Mouse (Mus musculus) myocyte (in vitro differentiated cells): ENCODE measurements at regions not wholly inside any gene's neighbourhood (a gene's known extent, or its start where the extent isn't known, plus 50 kb on each side); places are given as distances from the start of the nearest gene placed in this dataset.

Source experiments
- H3K27me3 ChIP-seq: one replicate; pipeline ENCODE4 v1.6.1; 2011; ENCODE audit not compliant: control insufficient read depth, insufficient read depth, insufficient read length
- H3K36me3 ChIP-seq: one replicate; pipeline ENCODE4 v1.6.1; 2011; ENCODE audit not compliant: control insufficient read depth, insufficient read depth
- H3K4me2 ChIP-seq: one replicate; pipeline ENCODE4 v1.6.1; 2011; ENCODE audit warnings: low read depth, control low read depth
- H3K4me3 ChIP-seq: one replicate; pipeline ENCODE4 v1.5.1; 2011; ENCODE audit warnings: mild to moderate bottlenecking, control low read depth, moderate library complexity
- H3K79me2 ChIP-seq: one replicate; pipeline ENCODE4 v1.6.1; 2011; ENCODE audit not compliant: control insufficient read depth, insufficient read depth
- H3ac ChIP-seq: one replicate; pipeline ENCODE4 v1.6.1; 2011; ENCODE audit not compliant: control insufficient read depth, insufficient read length
- CEBPB ChIP-seq: IDR thresholded peaks from 2 replicates; pipeline ENCODE4 v1.6.1; 2011; ENCODE audit warnings: mild to moderate bottlenecking, moderate library complexity; ENCODE audit not compliant: poor library complexity, insufficient read depth, severe bottlenecking
- E2F4 ChIP-seq: IDR thresholded peaks from one replicate; pipeline ENCODE4 v1.6.1; 2011; ENCODE audit warnings: mild to moderate bottlenecking, control low read depth, moderate library complexity; ENCODE audit not compliant: insufficient read depth
- MAX ChIP-seq: IDR thresholded peaks from one replicate; pipeline ENCODE4 v1.6.1; 2011; ENCODE audit warnings: low read depth, mild to moderate bottlenecking, control low read depth
- MYOD1 ChIP-seq, 3 experiments: IDR thresholded peaks; one replicate each; pipeline ENCODE4 v1.6.1; 2011; ENCODE audit warnings: control low read depth in 2 of 3, low read depth in 2 of 3, mild to moderate bottlenecking in 2 of 3, moderate library complexity in 1 of 3; ENCODE audit not compliant: insufficient read length in 2 of 3, control insufficient read depth in 1 of 3
- MYOG ChIP-seq, 3 experiments: IDR thresholded peaks; one replicate each; pipeline ENCODE4 v1.6.1; 2011; ENCODE audit warnings: control low read depth in 2 of 3, low read depth in 2 of 3, mild to moderate bottlenecking in 2 of 3; ENCODE audit not compliant: insufficient read length in 2 of 3, control insufficient read depth in 1 of 3, insufficient read depth in 1 of 3
- POLR2A ChIP-seq: IDR thresholded peaks from one replicate; pipeline ENCODE4 v1.6.1; 2011; ENCODE audit warnings: low read depth, mild to moderate bottlenecking, control low read depth, moderate library complexity; ENCODE audit not compliant: insufficient read length
- POLR2AphosphoS2 ChIP-seq: IDR thresholded peaks from one replicate; pipeline ENCODE4 v1.6.1; 2011; ENCODE audit warnings: low read depth, control low read depth; ENCODE audit not compliant: insufficient read length
- REST ChIP-seq: IDR thresholded peaks from one replicate; pipeline ENCODE4 v1.6.1; 2011; ENCODE audit warnings: mild to moderate bottlenecking, control low read depth, moderate library complexity; ENCODE audit not compliant: insufficient read depth, insufficient read length
- SRF ChIP-seq: IDR thresholded peaks from one replicate; pipeline ENCODE4 v1.6.1; 2011; ENCODE audit warnings: low read depth; ENCODE audit not compliant: control insufficient read depth, insufficient read length
- TCF12 ChIP-seq: IDR thresholded peaks from one replicate; pipeline ENCODE4 v1.6.1; 2011; ENCODE audit warnings: mild to moderate bottlenecking, control low read depth; ENCODE audit not compliant: poor library complexity, insufficient read depth, severe bottlenecking
- TCF3 ChIP-seq: IDR thresholded peaks from one replicate; pipeline ENCODE4 v1.6.1; 2011; ENCODE audit warnings: low read depth, control low read depth; ENCODE audit not compliant: insufficient read length
- USF1 ChIP-seq: IDR thresholded peaks from one replicate; pipeline ENCODE4 v1.6.1; 2011; ENCODE audit warnings: low read depth, mild to moderate bottlenecking, control low read depth, moderate library complexity

DNA sequence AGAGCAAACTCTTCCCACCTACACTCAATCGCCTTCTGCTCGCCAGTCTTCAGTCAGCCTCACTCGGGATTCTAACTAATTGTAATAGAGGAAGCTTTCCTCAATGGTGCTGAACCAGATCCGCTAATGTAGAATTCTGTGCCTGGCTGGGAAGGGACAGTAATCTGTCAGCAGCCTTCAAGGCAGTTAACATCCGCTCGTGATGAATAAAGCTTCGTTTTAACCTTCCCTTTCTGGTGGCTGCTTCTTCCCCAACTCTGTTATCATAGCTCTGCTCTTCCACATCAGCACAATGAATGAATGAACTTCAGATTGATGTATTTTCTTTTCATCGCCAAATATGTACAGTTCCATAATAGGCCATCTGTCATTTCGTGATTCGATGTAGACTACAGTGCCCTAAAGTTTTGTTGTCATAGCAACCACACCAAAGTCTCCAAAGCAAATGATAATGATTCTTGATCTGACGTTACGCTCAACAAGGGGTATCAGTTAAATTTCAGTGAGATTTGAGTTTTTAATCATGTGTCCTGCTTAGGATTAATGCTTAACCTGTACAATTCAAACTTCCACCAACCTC, 259.0 kb downstream of the Car8 start:
- no peak for TF ChIP-seq POLR2AphosphoS2
- TF ChIP-seq TCF12 = no peak
- TF ChIP-seq MAX = no peak
- no peak for TF ChIP-seq SRF
- no peak for TF ChIP-seq MYOD1 (IDR thresholded peaks at IDR 0.05; ENCODE audit: control insufficient read depth in 1 of 3, insufficient read length in 2 of 3, low read depth in 2 of 3)
- TF ChIP-seq CEBPB = no peak
- Histone ChIP-seq H3K27me3 (no peaks in the 10 kb centered on the region), H3K79me2 (no peaks in the 10 kb centered on the region), H3ac (no peak overlapping the region), H3K36me3 (no peaks in the 10 kb centered on the region), H3K4me3 (no peak overlapping the region), H3K4me2 (no peak overlapping the region)

DNA sequence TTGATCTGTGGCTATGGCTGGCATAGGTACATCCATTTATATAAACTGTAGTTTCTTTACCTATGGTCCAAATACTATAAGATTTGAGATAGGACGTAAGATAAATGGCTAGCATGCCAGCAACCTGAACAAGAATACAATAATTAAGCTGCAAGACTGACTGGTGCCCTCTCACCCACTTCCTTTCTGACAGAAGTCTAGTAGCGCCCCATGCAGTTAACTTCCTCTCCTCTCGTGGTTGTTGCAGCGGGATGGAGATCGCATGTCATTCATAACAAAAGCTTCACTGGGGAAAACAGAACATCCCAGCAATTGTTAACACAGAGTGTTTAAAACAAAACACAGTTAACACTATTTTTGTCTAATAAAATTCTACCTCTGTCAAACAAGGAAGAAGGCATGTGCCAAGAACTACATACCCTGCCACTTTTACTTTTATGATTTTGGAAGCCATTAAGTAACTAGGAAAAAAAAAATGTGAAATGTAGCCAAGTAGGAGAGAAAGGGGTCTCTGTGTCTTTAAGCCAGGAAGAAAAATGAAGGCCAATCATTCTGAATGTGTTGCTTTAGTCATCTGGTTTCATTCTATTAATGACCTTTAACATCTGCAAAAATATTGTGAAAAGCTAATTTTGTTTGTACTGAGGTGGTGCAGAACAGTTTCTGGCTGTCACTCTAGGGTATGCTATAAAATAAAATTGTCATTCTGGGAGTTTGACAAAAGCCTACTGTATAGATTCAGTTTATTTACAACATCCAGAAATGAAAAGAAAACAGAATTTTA, 261.0 kb downstream of the Car8 start:
- Histone ChIP-seq H3K36me3 (no peaks in the 10 kb centered on the region), H3K4me3 (no peak overlapping the region), H3K79me2 (no peaks in the 10 kb centered on the region), H3K4me2 (no peak overlapping the region), H3K27me3 (no peaks in the 10 kb centered on the region), H3ac (no peak overlapping the region)
- TF ChIP-seq MAX (no peak), CEBPB (no peak), MYOD1 (IDR thresholded peaks at IDR 0.05; ENCODE audit: control insufficient read depth in 1 of 3, insufficient read length in 2 of 3, low read depth in 2 of 3) (no peak), USF1 (no peak), POLR2A (no peak), TCF12 (no peak), MYOG (IDR thresholded peaks at IDR 0.05; ENCODE audit: control insufficient read depth in 1 of 3, insufficient read depth in 1 of 3, insufficient read length in 2 of 3, low read depth in 2 of 3) (no peak), POLR2AphosphoS2 (no peak), REST (no peak)

DNA sequence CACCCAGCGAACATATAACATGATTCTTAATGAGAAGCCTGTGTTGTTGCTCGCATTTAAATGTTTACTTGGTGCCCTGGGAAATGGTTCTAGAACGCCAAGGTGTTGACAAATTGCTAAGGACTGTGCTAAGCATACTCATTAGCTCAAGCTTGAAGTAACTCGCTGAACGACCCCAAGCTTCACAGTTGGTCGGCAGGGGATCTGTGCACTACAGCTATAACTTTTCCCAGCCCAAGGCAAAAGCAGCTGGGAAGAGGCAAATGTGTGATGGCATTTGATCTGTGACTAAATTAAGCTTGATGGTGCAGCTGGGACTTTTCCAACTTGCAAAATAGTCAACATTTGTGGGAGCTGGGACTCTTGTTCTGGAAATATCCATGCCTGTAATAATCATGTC, 268.6 kb downstream of the Car8 start:
- Histone ChIP-seq H3K4me3 (no peak overlapping the region), H3K36me3 (no peaks in the 10 kb centered on the region), H3K4me2 (peak overlapping the region; percentile 50), H3ac (no peak overlapping the region), H3K27me3 (no peaks in the 10 kb centered on the region), H3K79me2 (no peaks in the 10 kb centered on the region)
- TF ChIP-seq USF1 = no peak
- TF ChIP-seq E2F4 = no peak
- TF ChIP-seq MYOD1 (IDR thresholded peaks at IDR 0.05; ENCODE audit: control insufficient read depth in 1 of 3, insufficient read length in 2 of 3, low read depth in 2 of 3) = peak in 1 of 3 experiments; percentile 47
- TF ChIP-seq MYOG (IDR thresholded peaks at IDR 0.05; ENCODE audit: control insufficient read depth in 1 of 3, insufficient read depth in 1 of 3, insufficient read length in 2 of 3, low read depth in 2 of 3) = peak in 1 of 3 experiments; percentile 46

DNA sequence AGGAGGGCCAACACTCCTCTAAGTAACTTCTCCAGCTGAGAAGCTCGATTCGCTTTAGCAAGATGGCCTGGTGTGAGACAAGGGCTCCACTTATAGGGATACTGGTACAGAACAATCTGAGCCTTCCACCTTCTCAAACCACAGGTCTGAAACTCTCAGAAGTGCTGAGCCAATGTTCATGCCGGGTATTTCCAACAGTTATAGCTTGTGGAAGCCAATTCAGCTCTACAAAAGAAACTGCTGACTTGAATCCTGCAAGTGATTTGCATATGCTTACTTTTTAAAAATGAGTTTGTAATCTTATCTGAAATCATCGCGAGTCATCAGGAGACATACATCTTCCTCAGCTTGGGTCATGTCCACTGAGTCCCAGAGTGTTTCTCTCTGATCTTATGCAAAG, 273.2 kb downstream of the Car8 start:
- no peak for TF ChIP-seq POLR2AphosphoS2
- H3K79me2 ChIP-seq = no peaks in the 10 kb centered on the region
- no peak overlapping the region for H3K4me3 ChIP-seq
- H3K27me3 ChIP-seq = no peaks in the 10 kb centered on the region
- no peak overlapping the region for H3K4me2 ChIP-seq
- no peaks in the 10 kb centered on the region for H3K36me3 ChIP-seq
- H3ac ChIP-seq = no peak overlapping the region

DNA sequence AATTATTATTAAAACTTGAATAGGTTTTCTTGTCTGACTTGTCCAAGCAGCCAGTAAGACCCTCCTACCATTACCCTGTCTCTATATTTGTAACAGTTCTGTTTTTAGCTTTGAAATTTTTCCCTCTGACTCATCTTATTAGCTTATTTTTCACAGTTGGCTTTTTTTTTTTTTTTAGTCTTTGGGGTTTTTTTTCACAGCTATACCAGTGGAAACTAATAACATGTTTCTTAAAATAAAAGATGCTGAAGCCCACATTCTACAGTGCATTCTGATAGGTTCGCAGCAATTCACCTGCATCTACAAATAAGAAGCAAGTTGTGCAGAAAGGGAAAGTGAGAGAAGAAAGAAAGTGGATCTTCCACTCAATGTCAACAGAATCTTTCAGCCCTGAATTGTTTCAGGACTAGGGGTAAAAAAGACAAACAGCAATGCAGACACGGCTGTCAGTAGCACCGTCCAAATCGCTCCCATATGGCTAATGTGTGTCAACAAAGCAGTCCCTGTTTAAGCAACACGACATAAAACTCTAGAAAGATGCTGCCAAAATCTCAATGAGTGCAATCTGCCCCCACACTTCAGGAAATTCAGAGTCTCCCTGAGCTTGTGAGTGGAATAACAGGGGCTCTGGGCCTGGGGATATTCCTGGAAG, 277.2 kb downstream of the Car8 start:
- TF ChIP-seq SRF = no peak
- no peak for TF ChIP-seq REST
- TF ChIP-seq USF1 = no peak
- TF ChIP-seq MAX = no peak
- TF ChIP-seq E2F4 = no peak
- no peak for TF ChIP-seq MYOG (IDR thresholded peaks at IDR 0.05; ENCODE audit: control insufficient read depth in 1 of 3, insufficient read depth in 1 of 3, insufficient read length in 2 of 3, low read depth in 2 of 3)
- no peak for TF ChIP-seq POLR2A
- no peak for TF ChIP-seq TCF12
- TF ChIP-seq POLR2AphosphoS2 = no peak
- no peak for TF ChIP-seq CEBPB
- TF ChIP-seq TCF3 = no peak
- TF ChIP-seq MYOD1 (IDR thresholded peaks at IDR 0.05; ENCODE audit: control insufficient read depth in 1 of 3, insufficient read length in 2 of 3, low read depth in 2 of 3) = no peak
- no peaks in the 10 kb centered on the region for H3K79me2 ChIP-seq
- no peak overlapping the region for H3K4me2 ChIP-seq
- no peak overlapping the region for H3K4me3 ChIP-seq
- H3ac ChIP-seq = no peak overlapping the region
- no peaks in the 10 kb centered on the region for H3K36me3 ChIP-seq
- H3K27me3 ChIP-seq = no peaks in the 10 kb centered on the region
